Mouse (Mus musculus): Measurements from ENCODE around the gene Kcnip4. TPM values are rescaled to one million over a fixed set of nuclear protein-coding genes. Genes with fewer than 3 reads are reported as not detected.

Gene Kcnip4
- 0.08 and 0.10 TPM in 2 replicates for polyA plus RNA-seq (2012; rRNA removed)

GRCm38 (mm10) chr5:49524394-49525241 is at the start of gene Kcnip4:
Kcnip4 (minus strand) TSS chr5:49524907.
- no peak for DNase-seq (ENCODE audit: low spot score)

GRCm38 (mm10) chr5:49571876-49572275 is 47.2 kb upstream of the Kcnip4 start:
- DNase-seq (ENCODE audit: low spot score) = no peak

- no peak for DNase-seq (ENCODE audit: low spot score)
These were observed 39.0 kb upstream of the Kcnip4 start for GRCm38 (mm10) chr5:49563751-49564150.

GRCm38 (mm10) chr5:49557436-49557835 is 32.7 kb upstream of the Kcnip4 start:
- no peak for DNase-seq (ENCODE audit: low spot score)

- no peak for DNase-seq (ENCODE audit: low spot score)
These were observed 23.2 kb upstream of the Kcnip4 start for GRCm38 (mm10) chr5:49547884-49548283.

GRCm38 (mm10) chr5:49529362-49529761 is 4.7 kb upstream of the Kcnip4 start:
- DNase-seq (ENCODE audit: low spot score) = no peak

- DNase-seq (ENCODE audit: low spot score) = no peak
These were observed 520 bp upstream of the Kcnip4 start for GRCm38 (mm10) chr5:49525242-49525612.

- no peak for DNase-seq (ENCODE audit: low spot score)
These were observed 712 bp downstream of the Kcnip4 start for GRCm38 (mm10) chr5:49523997-49524393.

GRCm38 (mm10) chr5:49522986-49523385 is 1.7 kb downstream of the Kcnip4 start:
- DNase-seq (ENCODE audit: low spot score) = no peak

- no peak for DNase-seq (ENCODE audit: low spot score)
These were observed 26.0 kb downstream of the Kcnip4 start for GRCm38 (mm10) chr5:49498743-49499142.

- DNase-seq (ENCODE audit: low spot score) = no peak
These were observed 37.4 kb downstream of the Kcnip4 start for GRCm38 (mm10) chr5:49487270-49487669.

- no peak for DNase-seq (ENCODE audit: low spot score)
These were observed 54.0 kb downstream of the Kcnip4 start for GRCm38 (mm10) chr5:49470738-49471137.

GRCm38 (mm10) chr5:49460643-49461276 is 63.9 kb downstream of the Kcnip4 start:
- DNase-seq (ENCODE audit: low spot score) = no peak

GRCm38 (mm10) chr5:49453100-49453499 is 71.6 kb downstream of the Kcnip4 start:
- no peak for DNase-seq (ENCODE audit: low spot score)

GRCm38 (mm10) chr5:49451295-49451694 is 73.4 kb downstream of the Kcnip4 start:
- DNase-seq (ENCODE audit: low spot score) = no peak

GRCm38 (mm10) chr5:49450876-49451275 is 73.8 kb downstream of the Kcnip4 start:
- DNase-seq (ENCODE audit: low spot score) = no peak

- DNase-seq (ENCODE audit: low spot score) = no peak
These were observed 87.5 kb downstream of the Kcnip4 start for GRCm38 (mm10) chr5:49437236-49437635.

GRCm38 (mm10) chr5:49427689-49428088 is 97.0 kb downstream of the Kcnip4 start:
- DNase-seq (ENCODE audit: low spot score) = no peak

- DNase-seq (ENCODE audit: low spot score) = no peak
These were observed 105.0 kb downstream of the Kcnip4 start for GRCm38 (mm10) chr5:49419707-49420106.

GRCm38 (mm10) chr5:49408351-49408750 is 116.4 kb downstream of the Kcnip4 start:
- no peak for DNase-seq (ENCODE audit: low spot score)

- no peak for DNase-seq (ENCODE audit: low spot score)
These were observed 154.1 kb downstream of the Kcnip4 start for GRCm38 (mm10) chr5:49370543-49371076.

- DNase-seq (ENCODE audit: low spot score) = no peak
These were observed 155.9 kb downstream of the Kcnip4 start for GRCm38 (mm10) chr5:49368636-49369423.
